Mouse (Mus musculus): ENCODE data around the gene Nipal1. TPM values are rescaled to one million over a fixed set of nuclear protein-coding genes. Genes with fewer than 3 reads are reported as not detected.

Gene Nipal1
- polyA plus RNA-seq, 1 experiment: 0.11 TPM

DNA sequence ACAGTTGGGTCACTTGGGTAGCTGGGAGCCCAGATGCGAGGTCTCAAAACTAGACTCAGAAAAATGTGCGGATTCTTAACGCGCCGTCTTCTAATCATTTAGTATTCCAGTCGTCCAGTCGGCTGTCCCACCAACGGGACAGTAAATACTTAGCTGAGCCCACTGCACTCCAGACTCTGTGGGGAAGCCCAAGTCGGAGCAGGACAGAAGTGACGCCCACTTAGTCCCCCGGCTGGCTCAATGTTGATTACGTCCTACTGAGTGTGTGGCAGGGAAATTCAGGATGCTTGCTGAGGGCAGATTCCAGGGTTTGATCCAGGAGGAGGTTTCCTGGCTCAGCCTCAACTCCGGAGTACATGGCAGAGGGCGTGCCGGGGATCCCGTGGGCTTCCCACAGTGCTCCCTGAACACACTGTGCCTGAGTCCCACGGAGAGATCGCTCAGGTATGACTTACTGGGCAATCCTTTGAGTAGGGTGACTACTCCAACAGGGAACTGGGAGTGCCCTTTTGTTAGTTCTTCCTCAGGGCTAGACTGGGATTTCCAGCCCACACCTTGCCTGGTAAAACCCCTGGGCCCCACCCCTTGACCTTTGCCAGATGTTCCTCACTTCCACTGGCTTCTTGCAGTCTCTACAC is 482 bp downstream of the Nipal1 start:
- WGBS: 15% methylated on average over 18 of the region's 18 CpGs
- Histone ChIP-seq H3K4me3 (ENCODE audit: extremely low read depth, insufficient read depth, insufficient read length) (peak overlapping the region; percentile 63), H3K27me3 (ENCODE audit: control insufficient read depth, insufficient read depth, low read length) (no peaks in the 10 kb centered on the region), H3K36me3 (ENCODE audit: control insufficient read depth, insufficient read depth, low read length) (no peaks in the 10 kb centered on the region), H3K4me1 (ENCODE audit: control insufficient read depth, insufficient read depth, insufficient read length) (peaks cover 4% of the 10 kb centered on the region; the same call in 1 of the 2 replicates), H3K27ac (ENCODE audit: insufficient read depth, low read length) (no peak overlapping the region)
- TF ChIP-seq POLR2A (IDR thresholded peaks at IDR 0.05; ENCODE audit: low read depth, low read length) (no peak), CTCF (IDR thresholded peaks at IDR 0.05; ENCODE audit: extremely low read depth, insufficient read depth, insufficient read length, insufficient replicate concordance) (no peak)
- DNase-seq (ENCODE audit: low read depth in 1 of 2, low spot score in 2 of 2): no peak

DNA sequence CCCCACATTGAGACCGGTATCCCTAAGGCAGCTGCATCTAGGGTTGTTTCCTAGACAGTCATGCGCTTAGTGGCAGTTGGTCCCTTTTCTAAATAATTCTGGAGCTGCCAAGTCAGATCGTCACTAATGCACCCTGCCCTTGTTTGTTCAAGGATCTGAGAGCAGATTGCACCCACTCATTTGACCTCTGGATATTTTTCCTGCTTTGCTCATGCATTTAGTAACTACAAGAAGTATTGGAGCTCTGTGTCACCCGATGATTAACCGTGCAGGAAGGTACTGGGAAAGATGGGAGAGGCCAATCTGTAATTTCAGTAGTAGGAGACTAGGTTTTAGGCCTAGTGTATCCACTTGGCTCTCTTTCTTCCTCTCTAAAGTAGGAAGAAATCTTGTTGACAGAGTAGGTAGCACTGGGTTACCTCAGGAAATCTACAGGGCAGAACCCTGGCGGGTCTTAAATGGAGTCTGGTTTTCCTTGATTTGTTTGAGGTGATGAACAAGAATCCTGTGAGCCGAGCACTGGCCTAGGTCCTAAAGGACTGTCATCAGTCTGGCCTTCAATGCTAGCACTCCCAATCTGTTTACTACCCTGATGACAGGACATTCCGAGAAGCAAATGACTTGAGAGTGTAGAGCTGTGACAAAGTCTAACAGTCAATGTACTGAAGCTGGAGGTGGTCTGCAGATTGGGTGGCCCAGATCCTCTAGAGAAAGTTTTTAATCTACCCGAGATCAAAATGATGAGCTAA is 1.6 kb downstream of the Nipal1 start:
- Histone ChIP-seq H3K27me3 (ENCODE audit: control insufficient read depth, insufficient read depth, low read length) (no peaks in the 10 kb centered on the region), H3K4me3 (ENCODE audit: extremely low read depth, insufficient read depth, insufficient read length) (no peak overlapping the region), H3K4me1 (ENCODE audit: control insufficient read depth, insufficient read depth, insufficient read length) (peaks cover 4% of the 10 kb centered on the region; the same call in 1 of the 2 replicates), H3K36me3 (ENCODE audit: control insufficient read depth, insufficient read depth, low read length) (no peaks in the 10 kb centered on the region), H3K27ac (ENCODE audit: insufficient read depth, low read length) (no peak overlapping the region)
- DNase-seq (ENCODE audit: low read depth in 1 of 2, low spot score in 2 of 2): no peak
- WGBS: 92% methylated on average over 9 of the region's 9 CpGs
- TF ChIP-seq CTCF (IDR thresholded peaks at IDR 0.05; ENCODE audit: extremely low read depth, insufficient read depth, insufficient read length, insufficient replicate concordance): no peak
- TF ChIP-seq POLR2A (IDR thresholded peaks at IDR 0.05; ENCODE audit: low read depth, low read length): no peak

DNA sequence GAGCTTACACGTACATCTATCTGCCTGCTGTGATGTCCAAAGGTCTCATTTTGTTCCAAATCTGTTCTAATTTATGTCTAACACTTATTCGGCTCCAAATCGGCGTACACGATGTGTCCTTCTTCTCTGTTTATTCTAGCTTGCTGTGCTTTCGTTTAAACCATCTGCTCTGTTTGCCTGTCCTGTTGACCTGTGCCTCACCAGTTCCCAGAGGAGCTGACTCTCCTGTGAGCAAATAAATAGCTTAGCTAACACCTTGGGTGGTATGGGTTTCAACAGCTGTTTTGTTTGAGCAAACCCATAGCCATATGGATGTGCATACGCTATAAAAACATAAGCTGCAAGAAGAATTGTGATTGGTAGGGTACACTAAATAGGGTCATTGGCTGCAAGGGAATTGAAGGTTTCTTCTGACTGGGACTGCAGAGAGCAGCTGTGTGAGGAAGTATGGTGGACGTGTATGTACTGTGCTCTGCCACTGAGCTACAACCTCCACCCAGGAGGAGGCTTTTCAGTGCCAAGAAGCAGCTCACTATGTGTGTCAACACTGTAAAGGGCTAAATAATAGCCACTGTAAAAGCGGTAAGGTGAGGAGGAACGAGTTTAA is 5.6 kb downstream of the Nipal1 start:
- H3K4me3 ChIP-seq (ENCODE audit: extremely low read depth, insufficient read depth, insufficient read length): no peak overlapping the region
- DNase-seq (ENCODE audit: low read depth in 1 of 2, low spot score in 2 of 2): no peak
- no peak for TF ChIP-seq POLR2A (IDR thresholded peaks at IDR 0.05; ENCODE audit: low read depth, low read length)
- TF ChIP-seq CTCF (IDR thresholded peaks at IDR 0.05; ENCODE audit: extremely low read depth, insufficient read depth, insufficient read length, insufficient replicate concordance): no peak
- no peak overlapping the region for H3K27ac ChIP-seq (ENCODE audit: insufficient read depth, low read length)
- 87% methylated on average over 10 of the region's 10 CpGs for whole genome bisulfite sequencing
- no peaks in the 10 kb centered on the region for H3K27me3 ChIP-seq (ENCODE audit: control insufficient read depth, insufficient read depth, low read length)
- H3K36me3 ChIP-seq (ENCODE audit: control insufficient read depth, insufficient read depth, low read length): no peaks in the 10 kb centered on the region
- H3K4me1 ChIP-seq (ENCODE audit: control insufficient read depth, insufficient read depth, insufficient read length): no peaks in the 10 kb centered on the region

DNA sequence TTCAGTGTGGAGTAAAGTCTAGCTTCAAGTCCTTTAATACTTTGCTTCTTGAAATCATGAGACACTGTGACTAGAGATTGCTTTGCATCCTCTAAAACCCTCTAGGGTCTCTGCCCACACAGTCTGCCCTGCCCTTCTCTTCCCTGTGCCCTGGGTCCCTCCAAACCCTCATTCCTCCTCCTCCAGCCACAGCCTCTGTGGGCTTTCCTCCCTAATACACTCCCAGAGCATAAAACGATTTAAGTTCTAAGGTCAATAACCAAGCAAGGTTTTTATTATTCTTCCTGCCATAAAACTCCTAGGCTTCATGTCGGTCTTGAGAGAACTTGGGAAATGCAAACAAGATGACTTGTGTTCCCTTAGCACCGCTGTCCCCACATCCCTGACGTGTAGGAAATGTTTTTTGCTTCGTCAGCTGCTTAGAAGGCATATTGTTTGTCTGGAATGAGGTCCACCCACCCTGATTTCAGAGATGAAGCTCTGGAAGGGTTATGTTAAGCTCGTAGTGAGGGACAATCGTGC is 8.7 kb downstream of the Nipal1 start:
- TF ChIP-seq POLR2A (IDR thresholded peaks at IDR 0.05; ENCODE audit: low read depth, low read length): no peak
- no peak for TF ChIP-seq CTCF (IDR thresholded peaks at IDR 0.05; ENCODE audit: extremely low read depth, insufficient read depth, insufficient read length, insufficient replicate concordance)
- no peak overlapping the region for H3K4me3 ChIP-seq (ENCODE audit: extremely low read depth, insufficient read depth, insufficient read length)
- no peaks in the 10 kb centered on the region for H3K36me3 ChIP-seq (ENCODE audit: control insufficient read depth, insufficient read depth, low read length)
- DNase-seq (ENCODE audit: low read depth in 1 of 2, low spot score in 2 of 2): no peak
- H3K27me3 ChIP-seq (ENCODE audit: control insufficient read depth, insufficient read depth, low read length): no peaks in the 10 kb centered on the region
- 60% methylated on average over 7 of the region's 7 CpGs for whole genome bisulfite sequencing
- H3K27ac ChIP-seq (ENCODE audit: insufficient read depth, low read length): no peak overlapping the region
- no peaks in the 10 kb centered on the region for H3K4me1 ChIP-seq (ENCODE audit: control insufficient read depth, insufficient read depth, insufficient read length)

DNA sequence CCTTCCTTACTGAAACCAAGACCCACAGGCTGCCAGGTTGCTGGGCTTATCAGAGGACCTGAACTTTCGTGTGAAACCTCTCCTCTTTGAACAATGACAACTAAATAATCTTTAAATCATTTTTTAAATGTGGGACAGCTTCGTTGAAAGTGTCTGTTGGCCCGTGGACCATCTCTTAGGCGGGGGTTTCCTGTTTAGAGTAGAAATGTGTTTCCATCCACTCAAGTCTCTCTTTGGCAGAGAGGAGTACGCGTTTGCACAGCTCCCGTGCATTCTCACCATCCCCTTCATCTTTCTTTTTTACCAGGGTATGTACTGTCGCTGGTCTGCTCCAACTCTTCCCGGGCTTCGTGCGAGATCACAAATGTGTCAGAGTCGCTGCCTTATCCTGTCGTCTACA is 10.8 kb downstream of the Nipal1 start:
- Histone ChIP-seq H3K36me3 (ENCODE audit: control insufficient read depth, insufficient read depth, low read length) (no peaks in the 10 kb centered on the region), H3K4me3 (ENCODE audit: extremely low read depth, insufficient read depth, insufficient read length) (no peak overlapping the region), H3K27me3 (ENCODE audit: control insufficient read depth, insufficient read depth, low read length) (no peaks in the 10 kb centered on the region), H3K4me1 (ENCODE audit: control insufficient read depth, insufficient read depth, insufficient read length) (no peaks in the 10 kb centered on the region), H3K27ac (ENCODE audit: insufficient read depth, low read length) (no peak overlapping the region)
- no peak for TF ChIP-seq CTCF (IDR thresholded peaks at IDR 0.05; ENCODE audit: extremely low read depth, insufficient read depth, insufficient read length, insufficient replicate concordance)
- no peak for TF ChIP-seq POLR2A (IDR thresholded peaks at IDR 0.05; ENCODE audit: low read depth, low read length)
- 83% methylated on average over 13 of the region's 13 CpGs for WGBS
- DNase-seq (ENCODE audit: low read depth in 1 of 2, low spot score in 2 of 2): no peak

DNA sequence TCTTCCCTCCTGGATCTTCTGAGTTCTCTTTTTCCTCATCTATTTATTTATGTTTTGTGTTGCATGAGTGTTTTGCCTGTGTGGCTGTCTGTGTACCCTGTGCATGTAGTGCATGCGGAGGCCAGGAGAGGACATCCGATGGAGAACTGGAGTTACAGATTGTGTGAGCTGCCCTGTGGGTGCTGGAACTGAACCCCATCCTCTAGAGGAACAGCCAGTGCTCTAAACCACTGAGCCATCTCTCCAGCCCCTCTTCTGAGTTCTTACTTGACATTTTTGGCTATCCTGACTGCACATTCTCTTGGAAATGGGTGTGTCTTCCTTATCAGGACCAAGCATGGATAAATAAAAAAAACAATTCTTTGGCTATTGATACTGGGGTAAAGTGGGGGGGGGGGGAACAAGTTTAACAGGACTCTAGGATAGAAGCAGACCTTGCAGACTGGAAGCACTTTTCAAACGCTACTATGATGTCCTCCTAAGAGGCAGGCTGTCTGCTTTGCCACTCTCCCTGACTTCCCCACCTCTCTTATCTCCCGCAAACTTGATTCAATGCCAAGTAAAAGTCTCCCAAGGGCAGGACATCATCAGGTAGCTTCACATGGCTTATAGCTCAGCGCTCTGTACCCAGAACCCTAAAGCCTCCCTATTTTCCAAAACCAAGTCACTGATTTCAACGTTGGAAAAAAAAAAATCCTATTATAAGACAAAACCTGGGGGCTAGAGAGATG is 13.6 kb downstream of the Nipal1 start:
- DNase-seq (ENCODE audit: low read depth in 1 of 2, low spot score in 2 of 2): no peak
- Histone ChIP-seq H3K27me3 (ENCODE audit: control insufficient read depth, insufficient read depth, low read length) (no peaks in the 10 kb centered on the region), H3K27ac (ENCODE audit: insufficient read depth, low read length) (no peak overlapping the region), H3K4me1 (ENCODE audit: control insufficient read depth, insufficient read depth, insufficient read length) (no peaks in the 10 kb centered on the region), H3K4me3 (ENCODE audit: extremely low read depth, insufficient read depth, insufficient read length) (no peak overlapping the region), H3K36me3 (ENCODE audit: control insufficient read depth, insufficient read depth, low read length) (no peaks in the 10 kb centered on the region)
- WGBS: 80% methylated on average over 6 of the region's 6 CpGs
- TF ChIP-seq CTCF (IDR thresholded peaks at IDR 0.05; ENCODE audit: extremely low read depth, insufficient read depth, insufficient read length, insufficient replicate concordance) (no peak), POLR2A (IDR thresholded peaks at IDR 0.05; ENCODE audit: low read depth, low read length) (no peak)
